Mouse (Mus musculus): ENCODE data around the gene Cxcr4. TPM values are rescaled to one million over a fixed set of nuclear protein-coding genes. Genes with fewer than 3 reads are reported as not detected.
"Not testable (repeated sequence)": the region's sequence is repeated elsewhere in the genome, so short reads cannot be mapped to it uniquely, and the experiment has no call there.

The Cxcr4 gene
- total and polyA plus RNA-seq, 2 experiments: 0.74 to 1.8 TPM

DNA sequence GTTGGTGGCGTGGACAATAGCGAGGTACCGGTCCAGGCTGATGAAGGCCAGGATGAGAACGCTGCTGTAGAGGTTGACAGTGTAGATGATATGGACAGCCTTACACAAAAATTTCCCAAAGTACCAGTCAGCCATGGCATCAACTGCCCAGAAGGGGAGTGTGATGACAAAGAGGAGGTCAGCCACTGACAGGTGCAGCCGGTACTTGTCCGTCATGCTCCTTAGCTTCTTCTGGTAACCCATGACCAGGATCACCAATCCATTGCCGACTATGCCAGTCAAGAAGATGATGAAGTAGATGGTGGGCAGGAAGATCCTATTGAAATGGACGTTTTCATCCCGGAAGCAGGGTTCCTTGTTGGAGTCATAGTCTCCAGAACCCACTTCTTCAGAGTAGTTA is 2.6 kb downstream of the Cxcr4 start:
- H3K4me3 ChIP-seq (ENCODE audit: insufficient read depth, low read depth, low read length): no peak overlapping the region
- H3K9ac ChIP-seq (ENCODE audit: low read depth, low read length): no peak overlapping the region

DNA sequence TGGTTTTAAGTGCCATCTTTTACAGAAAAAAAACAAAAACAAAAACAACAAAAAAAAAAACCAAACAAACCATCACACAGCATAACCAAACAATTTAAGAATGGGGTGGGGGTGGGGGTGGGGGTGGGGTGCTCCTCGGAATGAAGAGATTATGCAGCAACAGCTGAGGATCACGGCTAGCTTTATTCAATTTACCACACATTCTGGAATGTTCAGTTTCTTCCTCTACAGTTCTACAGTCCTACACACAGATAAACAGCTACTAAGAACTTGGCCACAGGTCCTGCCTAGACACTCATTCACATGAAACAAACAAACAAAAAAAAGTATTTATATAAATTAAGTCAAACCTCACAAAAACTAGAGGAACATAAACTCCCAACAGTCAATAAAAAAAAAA is 3.8 kb downstream of the Cxcr4 start:
- Histone ChIP-seq H3K36me3 (ENCODE audit: control insufficient read depth, insufficient read depth, low read length) (no peaks in the 10 kb centered on the region), H3K4me3 (ENCODE audit: insufficient read depth, low read depth, low read length) (no peak overlapping the region), H3K4me1 (ENCODE audit: control insufficient read depth, insufficient read depth, low read length) (peaks cover 10% of the 10 kb centered on the region), H3K9ac (ENCODE audit: low read depth, low read length) (no peak overlapping the region), H3K79me2 (ENCODE audit: control insufficient read depth, insufficient read depth, low read length) (no peaks in the 10 kb centered on the region), H3K27ac (replicated peaks; ENCODE audit: insufficient read depth, low read depth, low read length) (no peak overlapping the region), H3K27me3 (ENCODE audit: control insufficient read depth, insufficient read depth, low read length) (peaks cover 8% of the 10 kb centered on the region; the same call in 1 of the 2 replicates)
- WGBS: 74% methylated on average over 2 of the region's 2 CpGs
- no peak for TF ChIP-seq CTCF (IDR thresholded peaks at IDR 0.05; ENCODE audit: low read depth, low read length)
- no peak for DNase-seq (ENCODE audit: extremely low read depth, low read depth, low spot score)

More for the DNA sequence above, 2.6 kb downstream of the Cxcr4 start:
- H3K79me2 ChIP-seq (ENCODE audit: control insufficient read depth, insufficient read depth, low read length): no peaks in the 10 kb centered on the region
- peaks cover 8% of the 10 kb centered on the region; the same call in 1 of the 2 replicates for H3K27me3 ChIP-seq (ENCODE audit: control insufficient read depth, insufficient read depth, low read length)
- no peak overlapping the region for H3K27ac ChIP-seq (replicated peaks; ENCODE audit: insufficient read depth, low read depth, low read length)
- no peaks in the 10 kb centered on the region for H3K36me3 ChIP-seq (ENCODE audit: control insufficient read depth, insufficient read depth, low read length)
- TF ChIP-seq POLR2A (IDR thresholded peaks at IDR 0.05; ENCODE audit: extremely low read depth, insufficient read depth, low read length): no peak
- TF ChIP-seq CTCF (IDR thresholded peaks at IDR 0.05; ENCODE audit: low read depth, low read length): no peak
- 92% methylated on average over 9 of the region's 9 CpGs for WGBS
- no peak for DNase-seq (ENCODE audit: extremely low read depth, low read depth, low spot score)
- peaks cover 10% of the 10 kb centered on the region for H3K4me1 ChIP-seq (ENCODE audit: control insufficient read depth, insufficient read depth, low read length)

DNA sequence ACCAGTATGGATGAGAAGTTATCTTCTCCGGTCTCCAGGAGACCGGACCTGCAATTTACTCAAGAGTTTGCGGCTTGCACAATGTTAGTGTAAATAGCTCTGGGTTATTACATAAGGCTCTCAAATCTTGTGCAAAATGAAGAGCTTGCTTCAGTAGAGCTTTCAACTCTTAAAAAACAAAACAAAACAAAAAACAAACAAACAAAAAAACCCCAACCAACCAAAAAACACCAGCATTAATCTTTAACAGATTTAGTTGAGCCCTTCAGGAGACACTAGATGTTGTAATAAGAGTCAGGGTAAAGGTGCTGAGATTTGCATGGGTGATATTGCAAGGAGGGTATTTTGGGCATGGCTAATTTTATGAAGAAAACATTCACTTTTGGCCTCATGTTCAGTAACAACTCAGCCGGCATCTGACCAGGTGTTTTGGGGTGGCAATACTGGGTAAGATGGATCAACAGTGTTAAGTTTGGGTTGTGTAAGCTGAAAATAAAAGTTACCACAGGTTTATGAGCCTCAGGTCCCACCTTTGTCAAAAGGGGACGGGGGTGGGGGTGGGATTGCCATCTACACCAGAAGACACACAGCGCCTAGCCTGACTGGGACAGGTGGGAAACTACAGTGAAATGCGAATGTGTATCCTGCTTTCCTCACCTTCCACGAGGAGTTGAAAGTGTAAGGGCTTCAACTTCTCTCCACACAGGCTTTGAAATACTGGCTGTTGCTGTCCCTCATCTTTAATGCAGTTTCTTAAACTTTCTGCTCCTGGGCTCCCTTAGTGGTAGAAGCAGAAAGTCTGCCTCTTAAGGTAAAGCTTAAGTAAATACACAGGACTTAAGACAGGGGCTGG is 4.9 kb downstream of the Cxcr4 start:
- no peak overlapping the region for H3K4me3 ChIP-seq (ENCODE audit: insufficient read depth, low read depth, low read length)
- H3K9ac ChIP-seq (ENCODE audit: low read depth, low read length): no peak overlapping the region
- DNase-seq (ENCODE audit: extremely low read depth, low read depth, low spot score): peak; percentile 69
- H3K36me3 ChIP-seq (ENCODE audit: control insufficient read depth, insufficient read depth, low read length): no peaks in the 10 kb centered on the region
- H3K27ac ChIP-seq (replicated peaks; ENCODE audit: insufficient read depth, low read depth, low read length): no peak overlapping the region
- H3K79me2 ChIP-seq (ENCODE audit: control insufficient read depth, insufficient read depth, low read length): no peaks in the 10 kb centered on the region
- H3K27me3 ChIP-seq (ENCODE audit: control insufficient read depth, insufficient read depth, low read length): peaks cover 5% of the 10 kb centered on the region; the same call in 1 of the 2 replicates
- 49% methylated on average over 8 of the region's 8 CpGs for WGBS
- H3K4me1 ChIP-seq (ENCODE audit: control insufficient read depth, insufficient read depth, low read length): peaks cover 10% of the 10 kb centered on the region
- TF ChIP-seq POLR2A (IDR thresholded peaks at IDR 0.05; ENCODE audit: extremely low read depth, insufficient read depth, low read length) (no peak), CTCF (IDR thresholded peaks at IDR 0.05; ENCODE audit: low read depth, low read length) (no peak)

DNA sequence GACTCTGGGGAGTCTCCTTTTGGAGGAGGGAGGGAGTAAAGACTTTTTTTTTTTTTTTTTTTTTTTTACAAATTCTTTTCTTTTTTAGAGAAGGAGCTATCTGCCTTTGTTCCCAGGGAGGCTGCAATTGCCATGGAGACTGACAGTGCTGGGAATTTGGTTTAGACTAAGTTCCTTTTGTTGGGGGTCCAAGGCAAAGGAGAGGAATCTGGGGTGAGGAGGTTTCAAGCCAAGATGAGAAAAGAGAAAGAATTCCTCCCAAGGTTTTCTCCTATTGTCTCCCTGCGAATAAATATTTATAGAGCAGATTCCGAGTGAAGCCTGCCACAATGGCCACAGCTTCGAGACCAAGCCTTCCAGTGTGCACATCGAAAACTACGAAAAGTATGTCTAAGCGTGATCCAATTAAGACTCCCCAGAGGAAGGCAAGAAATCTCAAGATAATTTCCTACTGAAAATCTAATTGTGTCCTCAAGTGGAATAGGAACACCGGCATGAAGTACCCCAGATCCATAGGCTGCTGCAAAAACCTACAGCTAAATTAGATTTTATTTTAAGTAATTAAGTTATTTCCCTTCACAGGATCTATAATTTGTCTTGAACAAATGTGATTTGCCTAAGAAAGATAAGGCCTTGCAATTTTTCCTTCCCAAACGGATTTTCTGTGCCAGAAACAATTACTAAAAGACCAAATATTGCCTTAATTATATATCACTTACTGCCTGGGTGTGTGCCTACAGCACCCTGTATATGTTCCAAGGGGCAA is 5.7 kb downstream of the Cxcr4 start:
- WGBS: 60% methylated on average over 8 of the region's 8 CpGs
- Histone ChIP-seq H3K27ac (replicated peaks; ENCODE audit: insufficient read depth, low read depth, low read length) (no peak overlapping the region), H3K36me3 (ENCODE audit: control insufficient read depth, insufficient read depth, low read length) (no peaks in the 10 kb centered on the region), H3K79me2 (ENCODE audit: control insufficient read depth, insufficient read depth, low read length) (no peaks in the 10 kb centered on the region), H3K4me3 (ENCODE audit: insufficient read depth, low read depth, low read length) (no peak overlapping the region), H3K9ac (ENCODE audit: low read depth, low read length) (no peak overlapping the region), H3K4me1 (ENCODE audit: control insufficient read depth, insufficient read depth, low read length) (peaks cover 6% of the 10 kb centered on the region), H3K27me3 (ENCODE audit: control insufficient read depth, insufficient read depth, low read length) (peaks cover 5% of the 10 kb centered on the region; the same call in 1 of the 2 replicates)
- no peak for DNase-seq (ENCODE audit: extremely low read depth, low read depth, low spot score)
- TF ChIP-seq POLR2A (IDR thresholded peaks at IDR 0.05; ENCODE audit: extremely low read depth, insufficient read depth, low read length) (no peak), CTCF (IDR thresholded peaks at IDR 0.05; ENCODE audit: low read depth, low read length) (no peak)

DNA sequence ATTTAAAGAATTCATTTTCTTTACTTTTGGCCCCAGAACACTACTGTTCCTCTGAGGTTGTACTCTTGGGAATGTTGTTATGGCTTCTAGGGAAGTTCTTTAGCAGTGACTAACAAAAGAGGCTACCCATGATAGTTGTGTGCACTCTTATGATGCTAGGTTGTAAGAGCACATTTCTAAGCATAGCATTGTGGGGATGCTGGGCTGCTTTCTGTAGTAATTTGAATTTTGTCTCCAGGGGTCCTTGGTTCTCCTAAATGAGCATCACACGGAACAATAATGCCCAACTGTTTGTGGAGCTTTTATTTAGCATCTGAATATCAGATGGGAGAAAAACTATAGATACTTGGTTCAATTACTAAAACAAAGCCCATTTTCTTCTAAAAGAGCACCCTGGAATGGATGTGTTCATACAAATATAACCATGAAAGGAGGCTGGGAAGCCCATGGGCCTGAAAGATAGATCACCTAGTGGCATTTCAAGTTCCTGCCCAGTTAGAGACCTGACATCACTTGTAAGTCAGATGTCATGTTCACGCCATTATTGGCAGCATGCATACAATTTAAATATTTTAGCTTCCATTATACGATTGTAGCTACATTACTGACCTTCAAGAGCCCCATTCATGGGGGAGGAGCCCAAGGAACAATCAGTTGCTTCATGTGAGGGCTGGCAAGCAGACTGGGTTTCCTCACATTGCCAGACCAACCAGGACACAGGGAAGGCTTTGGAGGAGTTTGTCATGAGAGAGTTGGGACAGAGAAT is 6.5 kb downstream of the Cxcr4 start:
- Histone ChIP-seq H3K27me3 (ENCODE audit: control insufficient read depth, insufficient read depth, low read length) (peaks cover under 1% of the 10 kb centered on the region; the same call in 1 of the 2 replicates), H3K36me3 (ENCODE audit: control insufficient read depth, insufficient read depth, low read length) (no peaks in the 10 kb centered on the region), H3K27ac (replicated peaks; ENCODE audit: insufficient read depth, low read depth, low read length) (no peak overlapping the region), H3K79me2 (ENCODE audit: control insufficient read depth, insufficient read depth, low read length) (no peaks in the 10 kb centered on the region), H3K9ac (ENCODE audit: low read depth, low read length) (no peak overlapping the region), H3K4me1 (ENCODE audit: control insufficient read depth, insufficient read depth, low read length) (peaks cover 3% of the 10 kb centered on the region), H3K4me3 (ENCODE audit: insufficient read depth, low read depth, low read length) (no peak overlapping the region)
- WGBS: 71% methylated on average over 3 of the region's 3 CpGs
- no peak for TF ChIP-seq CTCF (IDR thresholded peaks at IDR 0.05; ENCODE audit: low read depth, low read length)
- no peak for TF ChIP-seq POLR2A (IDR thresholded peaks at IDR 0.05; ENCODE audit: extremely low read depth, insufficient read depth, low read length)
- DNase-seq (ENCODE audit: extremely low read depth, low read depth, low spot score): no peak

DNA sequence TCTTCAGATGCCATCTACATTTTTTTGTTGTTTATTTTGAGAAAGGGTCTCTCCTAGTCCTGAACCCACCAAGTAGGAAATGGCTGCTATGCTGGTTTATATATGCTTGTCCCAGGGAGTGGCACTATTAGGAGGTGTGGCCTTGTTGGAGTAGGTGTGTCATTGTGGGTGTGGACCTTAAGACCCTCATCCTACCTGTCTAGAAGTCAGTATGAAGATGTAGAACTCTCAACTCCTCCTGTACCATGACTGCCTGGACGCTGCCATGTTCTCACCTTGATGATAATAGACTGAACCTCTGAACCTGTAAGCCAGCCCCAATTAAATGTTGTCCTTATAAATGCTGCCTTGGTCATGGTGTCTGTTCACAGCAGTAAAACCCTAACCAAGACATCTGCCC is 7.4 kb downstream of the Cxcr4 start:
- H3K27ac ChIP-seq (replicated peaks; ENCODE audit: insufficient read depth, low read depth, low read length); H3K4me1 ChIP-seq (ENCODE audit: control insufficient read depth, insufficient read depth, low read length); H3K27me3 ChIP-seq (ENCODE audit: control insufficient read depth, insufficient read depth, low read length); H3K4me3 ChIP-seq (ENCODE audit: insufficient read depth, low read depth, low read length); H3K79me2 ChIP-seq (ENCODE audit: control insufficient read depth, insufficient read depth, low read length); H3K36me3 ChIP-seq (ENCODE audit: control insufficient read depth, insufficient read depth, low read length); DNase-seq (ENCODE audit: extremely low read depth, low read depth, low spot score); H3K9ac ChIP-seq (ENCODE audit: low read depth, low read length): not testable (repeated sequence)
- 80% methylated on average over 1 of the region's 1 CpGs for WGBS
